Mouse (Mus musculus): ENCODE data around the gene Hist1h2ab.

GRCm38 (mm10) chr13:23755000-23755399, 4.1 kb downstream of the Hist1h2ab start:
- no peak for TF ChIP-seq CTCF (IDR thresholded peaks at IDR 0.05; ENCODE audit: extremely low read depth, insufficient read depth, insufficient read length, insufficient replicate concordance)
- TF ChIP-seq POLR2A (IDR thresholded peaks at IDR 0.05; ENCODE audit: low read depth, low read length): no peak
